Mouse (Mus musculus) heart, embryonic 11.5 days (tissue): ENCODE measurements around the gene Prdm2. TPM values are rescaled to one million over a fixed set of nuclear protein-coding genes. Genes with fewer than 3 reads are reported as not detected.

Source experiments
- ATAC-seq: fragments of 200-750 bp; cut with Nextera tagmentation; replicated peaks from 2 replicates; pipeline ENCODE4 v1.8.0; 2017; ENCODE audit warnings: moderate library complexity; ENCODE audit not compliant: insufficient number of reproducible peaks, low FRiP score, low TSS enrichment
- H3K27ac ChIP-seq: fragments of 300-500 bp; sonication (generic); 2 replicates; pipeline ENCODE4 v1.5.1; 2014; ENCODE audit warnings: mild to moderate bottlenecking, low read depth, low read length
- H3K27me3 ChIP-seq: fragments of 300-500 bp; sonication (generic); 2 replicates; pipeline ENCODE4 v1.6.1; 2014; ENCODE audit warnings: mild to moderate bottlenecking, low read length, mixed read lengths; ENCODE audit not compliant: control insufficient read depth, insufficient read depth
- H3K36me3 ChIP-seq: fragments of 300-500 bp; sonication (generic); 2 replicates; pipeline ENCODE4 v1.6.1; 2014; ENCODE audit warnings: mild to moderate bottlenecking, low read length, moderate library complexity, mixed read lengths; ENCODE audit not compliant: control insufficient read depth, insufficient read depth
- H3K4me1 ChIP-seq: fragments of 300-500 bp; sonication (generic); 2 replicates; pipeline ENCODE4 v1.6.1; 2014; ENCODE audit warnings: low read length; ENCODE audit not compliant: control insufficient read depth, insufficient read depth
- H3K4me2 ChIP-seq: fragments of 300-500 bp; sonication (generic); 2 replicates; pipeline ENCODE4 v1.6.1; 2014; ENCODE audit warnings: mild to moderate bottlenecking, moderate library complexity
- H3K4me3 ChIP-seq: fragments of 300-500 bp; sonication (generic); 2 replicates; pipeline ENCODE4 v1.5.1; 2014; ENCODE audit warnings: low read depth, low read length
- H3K9ac ChIP-seq: fragments of 300-500 bp; sonication (generic); 2 replicates; pipeline ENCODE4 v1.6.1; 2014; ENCODE audit warnings: mild to moderate bottlenecking, low read depth, low read length, moderate library complexity
- H3K9me3 ChIP-seq: fragments of 300-500 bp; sonication (generic); replicated peaks from 2 replicates; pipeline ENCODE4 v1.6.1; 2016; ENCODE audit warnings: low read length; ENCODE audit not compliant: control insufficient read depth
- WGBS: fragments of 180-500 bp; shearing (Covaris S2); extraction: QIAGEN DNeasy Blood & Tissue Kit; methylation state at CpG from one replicate; pipeline ENCODE4 v1.1.7; 2014; ENCODE audit not compliant: insufficient replicate concordance; 5-methylcytosine and 5-hydroxymethylcytosine counted together
- polyA plus RNA-seq: library from polyadenylated mRNA; unstranded; fragments of >200 nt; fragmentation: Nextera tagmentation; extraction: Ambion mirVana; gene quantifications from 2 replicates; pipeline ENCODE4 v1.2.1, GENCODE M21; 2014

The Prdm2 gene
- polyA plus RNA-seq, 1 experiment from 2014 or later = 11.0 TPM

DNA sequence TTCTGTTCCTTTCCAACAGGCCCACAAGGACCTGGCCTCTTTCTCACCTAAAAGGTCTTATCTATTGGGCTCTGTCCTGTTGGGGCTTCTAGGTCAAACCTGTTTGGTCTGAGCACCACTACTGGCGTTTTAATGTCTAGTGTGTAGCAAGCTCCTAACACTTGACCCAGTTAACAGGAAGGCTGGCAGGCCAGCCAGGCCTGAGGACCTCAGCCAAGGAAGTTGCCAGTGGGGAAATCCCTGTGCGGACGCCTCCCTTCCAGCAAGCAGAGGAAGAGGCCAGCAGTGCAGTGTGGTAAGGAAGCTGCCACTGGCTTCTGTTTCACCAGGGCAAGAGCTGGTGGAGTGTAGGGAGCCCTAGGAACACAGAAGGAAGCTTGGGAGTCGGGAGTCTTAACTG lies 94.0 kb downstream of the Prdm2 start:
- H3K27ac ChIP-seq = no peak overlapping the region
- H3K4me3 ChIP-seq = no peak overlapping the region
- H3K4me2 ChIP-seq = no peak overlapping the region
- H3K9ac ChIP-seq = no peak overlapping the region
- no peak for ATAC-seq
- peaks cover 16% of the 10 kb centered on the region for H3K4me1 ChIP-seq
- H3K9me3 ChIP-seq = no peaks in the 10 kb centered on the region
- H3K36me3 ChIP-seq = no peaks in the 10 kb centered on the region
- 68% methylated on average over 4 of the region's 4 CpGs for WGBS
- H3K27me3 ChIP-seq = no peaks in the 10 kb centered on the region

DNA sequence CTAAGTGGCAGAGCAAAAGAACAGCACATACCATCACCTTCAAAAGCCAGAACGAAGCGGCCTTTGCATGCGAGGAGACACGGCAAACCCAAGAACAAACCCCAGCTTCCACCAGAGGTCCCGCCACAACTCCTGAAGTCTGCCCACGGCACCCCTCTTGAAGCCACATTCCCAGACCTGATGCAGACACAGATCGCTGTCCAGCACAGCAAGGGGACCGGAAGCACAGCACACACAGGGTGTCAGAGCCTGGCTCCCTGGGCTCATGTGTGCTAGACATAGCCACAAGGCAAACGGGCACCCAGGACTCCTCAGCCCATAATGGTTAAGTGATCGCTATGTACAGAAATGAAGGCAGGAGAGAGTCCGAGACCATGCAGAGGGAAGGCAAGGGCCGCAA lies 96.9 kb downstream of the Prdm2 start:
- Histone ChIP-seq H3K9ac (no peak overlapping the region), H3K4me2 (no peak overlapping the region), H3K36me3 (0 out of 2 replicates have a peak, but pooled peaks cover 4% of the 10 kb centered on the region), H3K27me3 (no peaks in the 10 kb centered on the region), H3K4me3 (no peak overlapping the region), H3K4me1 (no peaks in the 10 kb centered on the region), H3K9me3 (no peaks in the 10 kb centered on the region), H3K27ac (no peak overlapping the region)
- 70% methylated on average over 12 of the region's 12 CpGs for WGBS
- no peak for ATAC-seq

DNA sequence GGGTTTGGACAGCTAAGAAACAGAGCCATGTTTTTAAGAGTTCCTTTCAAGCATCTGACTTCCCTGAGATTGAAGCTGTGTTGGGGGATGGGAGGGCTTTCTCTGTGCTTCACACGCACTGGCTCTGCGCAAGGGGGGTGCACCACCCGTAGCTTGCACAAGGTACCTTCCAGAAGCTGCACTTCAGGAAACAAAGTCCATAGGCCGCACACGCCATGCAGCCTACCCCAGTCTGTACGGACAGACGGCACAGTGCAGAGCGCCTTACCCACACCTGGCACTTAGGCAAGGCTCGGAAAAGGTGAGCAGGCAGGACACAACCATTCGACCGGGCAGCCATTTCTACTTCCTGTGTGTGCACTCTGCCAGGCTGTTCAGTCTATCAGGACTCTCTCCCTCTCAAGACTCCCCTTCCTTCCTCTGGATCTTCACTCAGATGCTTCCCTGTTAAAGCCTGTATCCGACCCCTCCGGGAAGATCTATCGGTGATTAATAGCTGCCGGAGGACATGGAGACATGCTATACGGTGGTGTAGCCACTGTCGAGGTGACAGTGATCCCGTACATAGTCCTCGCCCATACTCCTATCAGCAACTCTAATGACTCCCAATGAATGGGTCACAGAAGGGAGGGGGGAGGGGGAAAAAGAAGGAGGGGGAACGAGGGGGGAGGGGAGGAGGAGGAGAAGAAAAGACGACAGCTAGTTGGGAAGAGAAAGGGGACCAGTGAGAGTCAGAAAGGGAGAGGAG lies 98.4 kb downstream of the Prdm2 start:
- WGBS = 74% methylated on average over 21 of the region's 21 CpGs

DNA sequence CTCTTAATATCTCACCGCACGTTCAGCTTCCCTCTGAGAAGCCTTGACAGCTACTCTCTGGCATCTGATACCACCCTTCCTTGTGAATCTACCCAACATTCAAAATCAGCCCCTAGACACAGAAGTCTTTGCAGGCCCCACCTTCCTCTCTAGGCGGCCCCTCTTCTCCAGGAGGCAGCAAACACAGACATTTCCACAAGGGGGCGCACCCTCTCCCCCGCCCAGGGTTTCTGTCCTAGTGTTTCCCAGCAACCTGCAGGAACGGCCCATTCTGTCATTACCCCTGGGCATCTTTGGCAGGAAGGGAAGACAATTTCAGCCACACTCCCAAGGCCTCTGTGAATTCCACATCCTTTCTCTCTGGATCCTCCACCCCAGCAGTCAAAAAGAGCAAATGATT lies 99.8 kb downstream of the Prdm2 start:
- WGBS = 36% methylated on average over 6 of the region's 6 CpGs

More for the DNA sequence above, 98.4 kb downstream of the Prdm2 start:
- Histone ChIP-seq H3K9ac (no peak overlapping the region), H3K27me3 (no peaks in the 10 kb centered on the region; the same call in 1 of the 2 replicates), H3K27ac (no peak overlapping the region), H3K36me3 (peaks cover 7% of the 10 kb centered on the region; the same call in 1 of the 2 replicates), H3K4me2 (no peak overlapping the region), H3K4me1 (no peaks in the 10 kb centered on the region), H3K9me3 (no peaks in the 10 kb centered on the region), H3K4me3 (no peak overlapping the region)
- no peak for ATAC-seq

DNA sequence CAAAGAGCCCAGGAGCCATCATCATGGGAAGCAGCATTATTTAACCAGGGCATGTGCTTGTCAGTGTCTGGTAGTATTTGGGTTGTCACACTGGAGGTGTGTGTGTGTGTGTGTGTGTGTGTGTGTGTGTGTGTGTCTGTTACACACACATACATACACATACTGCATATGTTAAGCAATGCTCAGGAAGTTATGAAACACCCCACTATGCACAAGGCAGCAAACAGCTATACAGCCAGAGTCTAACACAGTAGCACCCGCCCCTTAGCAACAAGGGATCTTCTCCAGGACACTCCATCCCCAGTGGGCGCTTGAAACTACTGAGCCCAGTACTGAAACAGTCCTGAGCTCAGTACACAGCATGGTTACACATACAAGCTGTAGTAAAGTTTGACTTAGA lies 100.4 kb downstream of the Prdm2 start:
- 82% methylated on average over 2 of the region's 2 CpGs for WGBS

More for the DNA sequence above, 99.8 kb downstream of the Prdm2 start:
- no peaks in the 10 kb centered on the region for H3K4me1 ChIP-seq
- no peak overlapping the region for H3K27ac ChIP-seq
- H3K9ac ChIP-seq = no peak overlapping the region
- H3K36me3 ChIP-seq = peaks cover 10% of the 10 kb centered on the region; the same call in 1 of the 2 replicates
- H3K4me3 ChIP-seq = no peak overlapping the region
- peaks cover 3% of the 10 kb centered on the region; the same call in 1 of the 2 replicates for H3K27me3 ChIP-seq
- no peak overlapping the region for H3K4me2 ChIP-seq
- no peak for ATAC-seq
- no peaks in the 10 kb centered on the region for H3K9me3 ChIP-seq

DNA sequence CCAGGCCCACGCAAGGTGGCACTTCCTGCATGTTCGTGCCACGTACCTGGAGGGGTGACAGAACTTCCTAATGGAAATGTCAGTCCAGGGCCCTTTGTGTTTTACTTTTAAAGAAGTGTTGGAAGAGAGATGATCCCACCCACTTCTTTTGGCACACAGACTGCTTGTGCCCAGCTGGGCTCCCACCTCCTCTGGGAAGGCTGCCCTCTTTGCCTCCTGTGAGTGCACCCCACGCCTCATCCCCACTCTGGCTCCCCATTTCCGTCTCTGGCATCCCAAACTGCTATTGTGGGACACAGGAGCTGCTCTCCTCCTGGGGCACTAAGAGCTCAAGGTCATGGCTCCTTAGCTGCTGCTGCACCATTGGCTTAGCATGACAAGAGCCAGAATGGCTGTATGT lies 100.9 kb downstream of the Prdm2 start:
- Histone ChIP-seq H3K27ac (no peak overlapping the region), H3K27me3 (peaks cover 3% of the 10 kb centered on the region; the same call in 1 of the 2 replicates), H3K9me3 (no peaks in the 10 kb centered on the region), H3K4me2 (no peak overlapping the region), H3K36me3 (peaks cover 10% of the 10 kb centered on the region; the same call in 1 of the 2 replicates), H3K9ac (no peak overlapping the region), H3K4me1 (no peaks in the 10 kb centered on the region), H3K4me3 (no peak overlapping the region)
- WGBS = 86% methylated on average over 5 of the region's 5 CpGs
- no peak for ATAC-seq

More for the DNA sequence above, 100.4 kb downstream of the Prdm2 start:
- no peak overlapping the region for H3K9ac ChIP-seq
- no peak overlapping the region for H3K27ac ChIP-seq
- H3K4me3 ChIP-seq = no peak overlapping the region
- no peak for ATAC-seq
- no peaks in the 10 kb centered on the region for H3K9me3 ChIP-seq
- H3K4me2 ChIP-seq = no peak overlapping the region
- H3K36me3 ChIP-seq = peaks cover 10% of the 10 kb centered on the region; the same call in 1 of the 2 replicates
- peaks cover 3% of the 10 kb centered on the region; the same call in 1 of the 2 replicates for H3K27me3 ChIP-seq
- H3K4me1 ChIP-seq = no peaks in the 10 kb centered on the region

DNA sequence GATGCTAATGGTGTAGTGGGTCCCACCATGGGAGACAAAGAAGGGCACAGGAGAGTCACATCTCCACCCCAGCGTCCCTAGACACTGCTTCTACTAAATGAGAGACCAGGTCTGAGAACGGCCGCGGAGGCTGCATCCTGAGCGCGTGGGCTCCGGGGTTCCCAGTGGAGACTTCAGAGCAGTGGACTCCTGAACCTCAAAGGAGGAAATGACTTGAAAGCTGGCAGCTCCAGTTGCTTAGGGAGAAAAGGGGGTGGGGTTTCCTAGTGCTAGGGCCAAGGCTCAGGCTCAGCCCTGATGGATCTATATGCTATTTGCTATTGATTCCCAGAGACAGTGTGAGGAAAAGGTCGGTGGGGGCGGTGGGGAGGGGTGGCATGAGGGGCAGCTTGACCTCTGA lies 104.2 kb downstream of the Prdm2 start:
- peaks cover 13% of the 10 kb centered on the region; the same call in 1 of the 2 replicates for H3K27me3 ChIP-seq
- 69% methylated on average over 9 of the region's 9 CpGs for WGBS
- H3K36me3 ChIP-seq = peaks cover 10% of the 10 kb centered on the region; the same call in 1 of the 2 replicates
- ATAC-seq = no peak
- H3K4me1 ChIP-seq = no peaks in the 10 kb centered on the region; the same call in 1 of the 2 replicates
- H3K27ac ChIP-seq = no peak overlapping the region
- H3K9me3 ChIP-seq = no peaks in the 10 kb centered on the region
- no peak overlapping the region for H3K4me3 ChIP-seq
- H3K4me2 ChIP-seq = no peak overlapping the region
- H3K9ac ChIP-seq = no peak overlapping the region

DNA sequence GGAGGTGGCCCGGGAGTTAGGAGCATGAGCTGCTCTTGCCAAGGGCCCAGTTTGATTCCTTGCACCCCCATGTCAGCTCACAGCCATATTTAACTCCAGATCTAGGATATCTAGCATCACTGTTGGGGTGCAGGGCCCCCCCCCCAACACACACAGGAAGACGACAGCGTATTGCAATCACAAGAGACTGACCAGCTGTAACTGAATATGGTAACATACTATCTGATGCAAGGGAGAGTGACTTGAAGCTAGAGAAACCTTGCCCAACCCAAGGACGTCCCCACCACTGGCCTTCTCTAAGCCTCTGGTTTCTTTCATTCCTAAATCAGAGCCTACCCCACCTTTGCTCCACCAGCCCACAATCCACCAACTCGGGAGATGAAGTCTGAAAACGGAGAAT lies 105.8 kb downstream of the Prdm2 start:
- H3K4me2 ChIP-seq = no peak overlapping the region
- no peak overlapping the region for H3K9ac ChIP-seq
- no peak for ATAC-seq
- no peak overlapping the region for H3K4me3 ChIP-seq
- H3K27me3 ChIP-seq = peaks cover 24% of the 10 kb centered on the region
- H3K36me3 ChIP-seq = peaks cover 10% of the 10 kb centered on the region; the same call in 1 of the 2 replicates
- 72% methylated on average over 6 of the region's 6 CpGs for WGBS
- no peaks in the 10 kb centered on the region for H3K9me3 ChIP-seq
- H3K27ac ChIP-seq = no peak overlapping the region
- H3K4me1 ChIP-seq = no peaks in the 10 kb centered on the region; the same call in 1 of the 2 replicates
